Mouse (Mus musculus) C2C12 (cell line): ENCODE data around the gene Krtap27-1. TPM values are rescaled to one million over a fixed set of nuclear protein-coding genes. Genes with fewer than 3 reads are reported as not detected.

Experiments
- H3K27me3 ChIP-seq: one replicate; pipeline ENCODE4 v1.6.1; 2011; ENCODE audit not compliant: control insufficient read depth, insufficient read depth, insufficient read length
- H3K36me3 ChIP-seq: one replicate; pipeline ENCODE4 v1.6.1; 2011; ENCODE audit not compliant: control insufficient read depth, insufficient read depth
- H3K4me3 ChIP-seq: one replicate; pipeline ENCODE4 v1.5.1; 2011; ENCODE audit warnings: mild to moderate bottlenecking, control low read depth; ENCODE audit not compliant: poor library complexity, insufficient read depth, severe bottlenecking
- H3K79me2 ChIP-seq: one replicate; pipeline ENCODE4 v1.6.1; 2011; ENCODE audit not compliant: control insufficient read depth, insufficient read depth
- H3K79me3 ChIP-seq: one replicate; pipeline ENCODE4 v1.6.1; 2011; ENCODE audit warnings: low read depth, control low read depth
- H3ac ChIP-seq: one replicate; pipeline ENCODE3; 2011; ENCODE audit warnings: low read depth; ENCODE audit not compliant: control insufficient read depth, insufficient read length
- CEBPB ChIP-seq: IDR thresholded peaks from one replicate; pipeline ENCODE4 v1.6.1; 2011; ENCODE audit warnings: low read depth, mild to moderate bottlenecking, control low read depth, moderate library complexity
- CTCF ChIP-seq: IDR thresholded peaks from one replicate; pipeline ENCODE4 v1.5.1; 2011; ENCODE audit not compliant: control insufficient read depth, insufficient read depth, insufficient read length
- FOSL1 ChIP-seq: IDR thresholded peaks from one replicate; pipeline ENCODE4 v1.8.0; 2011; ENCODE audit warnings: mild to moderate bottlenecking, low read length; ENCODE audit not compliant: poor library complexity, insufficient read depth, severe bottlenecking
- MAX ChIP-seq: IDR thresholded peaks from one replicate; pipeline ENCODE4 v1.6.1; 2011; ENCODE audit warnings: mild to moderate bottlenecking, control low read depth
- MYOD1 ChIP-seq: IDR thresholded peaks from one replicate; pipeline ENCODE4 v1.6.1; 2011; ENCODE audit warnings: low read depth; ENCODE audit not compliant: control insufficient read depth, insufficient read length
- MYOG ChIP-seq: IDR thresholded peaks from one replicate; pipeline ENCODE4 v1.6.1; 2011; ENCODE audit not compliant: control insufficient read depth, insufficient read length; ENCODE audit errors: extremely low read depth
- USF1 ChIP-seq: IDR thresholded peaks from one replicate; pipeline ENCODE4 v1.6.1; 2011; ENCODE audit warnings: low read depth, mild to moderate bottlenecking, control low read depth, moderate library complexity
- polyA plus RNA-seq: library from polyadenylated mRNA; unstranded; fragments of >200 nt; fragmentation: generic; extraction: Trizol; gene quantifications from one replicate; pipeline ENCODE4 v1.2.1, GENCODE M21; 2012; ENCODE audit warnings: missing spikeins

Krtap27-1 gene
- polyA plus RNA-seq, 1 experiment: not detected

DNA sequence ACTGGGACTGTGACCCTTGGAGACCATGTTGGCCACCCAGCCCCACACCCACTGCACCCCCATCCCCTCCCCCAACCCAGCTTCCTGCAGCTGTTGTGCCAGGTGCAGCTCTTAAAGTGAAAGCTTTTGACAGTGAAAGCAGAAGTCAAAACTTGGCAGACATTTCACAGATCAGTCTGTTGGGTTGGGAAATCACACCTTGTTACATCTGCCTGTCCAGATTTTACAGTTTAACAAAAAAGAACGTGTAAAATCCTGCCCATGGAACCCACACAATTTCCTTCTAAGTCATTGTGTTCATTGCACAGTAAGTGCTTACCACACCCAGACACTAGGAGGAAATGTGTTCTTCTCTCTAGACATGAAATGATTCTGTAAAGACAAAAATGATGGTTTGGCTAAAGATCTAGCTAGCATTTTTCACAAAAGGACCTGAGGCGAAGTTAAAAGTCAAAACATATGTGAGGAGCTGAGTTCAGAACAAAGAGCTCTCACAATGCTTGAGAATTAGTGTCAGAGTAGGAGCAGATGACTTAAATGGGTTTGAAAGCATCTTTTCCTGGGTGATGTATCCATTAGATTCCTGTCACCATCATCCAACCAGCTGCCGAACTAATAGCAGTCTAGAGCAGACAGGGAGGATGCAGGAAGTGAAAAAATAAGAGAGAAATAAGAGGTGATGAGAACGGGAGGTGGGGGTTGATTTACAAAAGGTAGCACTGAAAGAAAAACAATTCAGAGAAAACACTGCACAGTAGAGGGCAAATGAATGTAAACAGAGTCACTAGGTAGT lies 29.8 kb upstream of the Krtap27-1 start:
- no peak for TF ChIP-seq CTCF
- Histone ChIP-seq H3K27me3 (no peaks in the 10 kb centered on the region), H3K4me3 (no peak overlapping the region), H3K79me2 (no peaks in the 10 kb centered on the region), H3K79me3 (no peaks in the 10 kb centered on the region), H3ac (no peak overlapping the region), H3K36me3 (no peaks in the 10 kb centered on the region)

DNA sequence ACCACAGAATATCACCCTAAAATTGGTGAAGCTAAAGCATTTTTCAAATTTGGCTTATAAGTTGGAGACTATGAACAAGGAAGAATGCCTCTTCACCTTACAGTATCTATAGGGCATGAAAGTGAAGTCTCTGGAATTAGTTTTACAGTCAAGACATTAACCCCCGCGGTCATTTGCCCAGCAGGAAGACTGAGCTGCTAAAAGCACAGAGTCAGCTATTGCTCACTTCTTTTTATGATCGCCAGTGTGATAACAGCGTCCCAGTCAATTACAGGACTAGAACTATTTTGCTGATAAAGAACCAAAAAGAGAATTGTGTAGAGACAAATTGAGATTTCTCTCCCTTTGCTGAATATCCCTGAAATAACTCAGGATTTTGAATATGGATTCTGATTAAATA lies 24.8 kb upstream of the Krtap27-1 start:
- TF ChIP-seq MYOG (no peak), FOSL1 (no peak), CEBPB (no peak), MYOD1 (no peak), USF1 (no peak), MAX (no peak), CTCF (no peak)
- H3K4me3 ChIP-seq: no peak overlapping the region

DNA sequence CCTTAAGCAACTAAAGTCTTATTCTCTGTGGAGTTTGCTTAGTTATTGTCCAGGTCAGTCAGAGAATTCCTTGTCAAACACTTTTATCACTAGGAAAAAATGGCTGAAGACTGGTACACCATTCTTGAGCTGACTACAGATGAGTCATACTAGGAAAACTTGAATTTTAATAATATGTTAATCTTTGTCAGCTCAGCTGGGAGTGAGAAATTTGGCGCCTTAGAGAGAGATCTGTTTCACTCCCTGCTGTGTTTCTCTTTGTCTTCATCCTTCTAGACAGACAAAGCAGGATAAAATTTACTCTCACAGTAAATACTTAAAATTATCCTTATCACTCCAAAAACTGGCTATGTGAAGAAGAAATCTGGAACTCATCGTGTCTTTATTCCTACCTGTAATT lies 9.8 kb upstream of the Krtap27-1 start:
- no peaks in the 10 kb centered on the region for H3K27me3 ChIP-seq
- no peaks in the 10 kb centered on the region for H3K36me3 ChIP-seq
- H3ac ChIP-seq: no peak overlapping the region
- no peaks in the 10 kb centered on the region for H3K79me3 ChIP-seq
- no peaks in the 10 kb centered on the region for H3K79me2 ChIP-seq
- H3K4me3 ChIP-seq: no peak overlapping the region
- TF ChIP-seq MYOD1: no peak
- no peak for TF ChIP-seq MAX
- no peak for TF ChIP-seq CTCF
- TF ChIP-seq USF1: no peak
- TF ChIP-seq MYOG: no peak
- no peak for TF ChIP-seq CEBPB
- no peak for TF ChIP-seq FOSL1

More for the DNA sequence above, 24.8 kb upstream of the Krtap27-1 start:
- Histone ChIP-seq H3K79me2 (no peaks in the 10 kb centered on the region), H3K36me3 (no peaks in the 10 kb centered on the region), H3K79me3 (no peaks in the 10 kb centered on the region), H3K27me3 (no peaks in the 10 kb centered on the region), H3ac (no peak overlapping the region)

DNA sequence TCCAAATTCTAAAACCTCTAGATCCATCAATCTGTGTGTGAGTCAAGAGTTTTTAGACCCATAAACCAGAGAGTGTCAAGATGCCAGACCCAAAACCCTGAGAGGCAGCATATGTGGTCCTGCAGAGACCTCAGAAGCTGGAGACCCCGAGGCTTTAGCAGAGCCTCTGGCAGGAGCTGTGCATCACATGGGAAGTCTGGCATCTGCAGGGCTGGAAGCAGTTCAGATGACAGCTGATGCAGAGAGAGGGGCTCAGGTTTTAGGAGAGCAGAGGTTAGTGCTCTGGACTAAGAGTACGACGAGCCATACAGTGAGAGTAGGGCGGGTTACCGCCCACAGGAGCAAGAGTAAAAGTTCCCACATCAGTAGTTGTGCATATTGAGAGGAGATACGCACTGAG lies 7.6 kb upstream of the Krtap27-1 start:
- no peak overlapping the region for H3ac ChIP-seq
- TF ChIP-seq MAX (no peak), USF1 (no peak), MYOG (no peak), FOSL1 (no peak), CEBPB (no peak), MYOD1 (no peak), CTCF (no peak)

DNA sequence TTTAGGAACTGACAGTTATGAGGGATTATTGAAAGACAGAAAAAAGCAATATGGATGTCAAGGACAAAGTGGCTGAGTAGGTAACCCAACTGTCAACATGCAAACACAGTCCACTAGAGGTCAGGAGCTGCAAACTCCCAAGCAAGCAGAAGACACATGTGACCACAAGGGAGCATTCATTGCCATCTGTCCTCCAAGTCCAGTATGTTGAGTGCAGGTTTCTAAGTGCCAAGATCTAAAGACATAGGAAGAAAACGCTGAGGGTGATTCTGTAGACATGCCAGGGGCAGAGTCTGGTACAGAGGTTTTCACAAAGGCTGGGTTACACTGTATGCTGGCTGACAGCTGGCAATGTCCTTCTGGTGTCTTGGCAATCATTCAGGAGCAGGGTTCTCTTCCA lies 14.0 kb downstream of the Krtap27-1 start:
- TF ChIP-seq MYOD1 (no peak), CTCF (no peak), FOSL1 (no peak), MAX (no peak), MYOG (no peak), CEBPB (no peak), USF1 (no peak)
- no peaks in the 10 kb centered on the region for H3K36me3 ChIP-seq
- no peaks in the 10 kb centered on the region for H3K27me3 ChIP-seq

More for the DNA sequence above, 7.6 kb upstream of the Krtap27-1 start:
- Histone ChIP-seq H3K79me3 (no peaks in the 10 kb centered on the region), H3K27me3 (no peaks in the 10 kb centered on the region), H3K4me3 (no peak overlapping the region), H3K79me2 (no peaks in the 10 kb centered on the region), H3K36me3 (no peaks in the 10 kb centered on the region)

DNA sequence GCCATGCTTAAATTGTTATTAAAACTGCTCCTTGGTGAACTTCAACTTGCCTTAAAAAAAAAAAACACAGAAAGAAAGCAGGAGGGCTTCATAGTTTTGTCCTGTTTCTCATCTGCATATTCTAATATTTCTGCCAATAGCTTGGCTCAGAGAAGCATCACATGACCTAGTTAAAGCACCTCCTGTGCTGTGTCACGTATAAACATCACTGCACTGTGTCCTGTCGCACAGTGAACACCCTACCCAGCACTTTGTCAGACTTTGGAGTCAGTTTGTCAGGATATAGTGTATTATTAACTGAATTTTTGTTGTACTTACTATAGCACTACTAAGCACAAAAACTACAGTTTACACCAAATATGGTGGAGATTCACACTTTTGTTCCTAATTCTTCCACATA lies 19.5 kb downstream of the Krtap27-1 start:
- H3K36me3 ChIP-seq: no peaks in the 10 kb centered on the region
- H3K79me2 ChIP-seq: no peaks in the 10 kb centered on the region
- H3ac ChIP-seq: no peak overlapping the region
- H3K79me3 ChIP-seq: no peaks in the 10 kb centered on the region
- H3K4me3 ChIP-seq: no peak overlapping the region
- no peaks in the 10 kb centered on the region for H3K27me3 ChIP-seq
- TF ChIP-seq MYOD1: no peak
- TF ChIP-seq CEBPB: no peak
- no peak for TF ChIP-seq USF1
- no peak for TF ChIP-seq CTCF
- TF ChIP-seq MAX: no peak
- no peak for TF ChIP-seq MYOG
- no peak for TF ChIP-seq FOSL1

More for the DNA sequence above, 14.0 kb downstream of the Krtap27-1 start:
- no peaks in the 10 kb centered on the region for H3K79me2 ChIP-seq
- H3K4me3 ChIP-seq: no peak overlapping the region
- H3ac ChIP-seq: no peak overlapping the region
- H3K79me3 ChIP-seq: no peaks in the 10 kb centered on the region
